Mouse (Mus musculus) bone marrow, adult 2 months (tissue): ENCODE results near the gene Tnfaip1. TPM values are rescaled to one million over a fixed set of nuclear protein-coding genes. Genes with fewer than 3 reads are reported as not detected.

ENCODE experiments used
- H3K27ac ChIP-seq: fragments of 200-500 bp; 2 replicates; pipeline ENCODE4 v1.5.1; 2012; ENCODE audit warnings: low read depth, mild to moderate bottlenecking, control low read depth, inconsistent platforms, low read length; ENCODE audit not compliant: control insufficient read depth, poor library complexity, insufficient read depth
- H3K4me1 ChIP-seq: fragments of 200-500 bp; 2 replicates; pipeline ENCODE4 v1.6.1; 2011; ENCODE audit warnings: low read length; ENCODE audit not compliant: control insufficient read depth, insufficient read depth
- H3K4me3 ChIP-seq: fragments of 200-500 bp; replicated peaks from 2 replicates; pipeline ENCODE3; 2011; ENCODE audit warnings: mild to moderate bottlenecking, low read depth, low read length, control low read depth; ENCODE audit not compliant: control insufficient read depth
- CTCF ChIP-seq: fragments of 200-500 bp; IDR thresholded peaks from 2 replicates; pipeline ENCODE4 v1.5.1; 2011; ENCODE audit warnings: low read length, control low read depth; ENCODE audit not compliant: control insufficient read depth, insufficient read depth
- POLR2A ChIP-seq: fragments of 200-500 bp; IDR thresholded peaks from 2 replicates; pipeline ENCODE4 v1.6.1; 2011; ENCODE audit warnings: low read depth, mild to moderate bottlenecking, control low read depth, low read length, borderline replicate concordance; ENCODE audit not compliant: control insufficient read depth
- WGBS: fragments of 180-500 bp; shearing (Covaris S2); methylation state at CpG from one replicate; pipeline ENCODE4 v1.1.7; 2018; 5-methylcytosine and 5-hydroxymethylcytosine counted together
- polyA plus RNA-seq: library from polyadenylated mRNA; stranded (reverse); fragments of >200 nt; gene quantifications from 2 replicates; pipeline ENCODE4 v1.2.4, GENCODE M21; 2011; ENCODE audit warnings: low replicate concordance; ENCODE audit not compliant: missing spikeins, insufficient read depth, insufficient read length

Gene Tnfaip1
- polyA plus RNA-seq, 1 experiment = 11.7 TPM

DNA sequence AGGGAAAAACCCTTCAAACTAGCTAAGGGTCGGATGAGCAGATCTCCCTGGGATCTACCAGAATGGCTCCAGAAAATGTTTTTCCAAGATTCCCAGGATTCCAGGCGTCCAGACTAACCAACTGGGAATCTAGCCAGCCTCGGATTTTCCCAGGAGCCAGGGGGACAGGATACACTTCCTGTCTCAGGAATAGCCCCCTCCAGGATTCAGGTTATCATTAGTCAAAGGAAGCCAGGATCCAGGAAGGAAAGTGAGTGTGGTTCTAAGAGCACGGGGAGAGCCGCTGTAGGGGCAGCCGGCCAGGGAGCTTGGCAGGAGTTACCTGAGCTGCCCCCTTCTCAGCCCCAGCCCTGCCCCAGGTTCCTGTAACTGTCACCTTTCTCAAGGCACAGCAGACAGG, 5.1 kb downstream of the Tnfaip1 start:
- Histone ChIP-seq H3K27ac (no peak overlapping the region), H3K4me3 (no peak overlapping the region), H3K4me1 (no peaks in the 10 kb centered on the region; the same call in 1 of the 2 replicates)
- no peak for TF ChIP-seq CTCF
- no peak for TF ChIP-seq POLR2A
- whole genome bisulfite sequencing = 78% methylated on average over 6 of the region's 6 CpGs

DNA sequence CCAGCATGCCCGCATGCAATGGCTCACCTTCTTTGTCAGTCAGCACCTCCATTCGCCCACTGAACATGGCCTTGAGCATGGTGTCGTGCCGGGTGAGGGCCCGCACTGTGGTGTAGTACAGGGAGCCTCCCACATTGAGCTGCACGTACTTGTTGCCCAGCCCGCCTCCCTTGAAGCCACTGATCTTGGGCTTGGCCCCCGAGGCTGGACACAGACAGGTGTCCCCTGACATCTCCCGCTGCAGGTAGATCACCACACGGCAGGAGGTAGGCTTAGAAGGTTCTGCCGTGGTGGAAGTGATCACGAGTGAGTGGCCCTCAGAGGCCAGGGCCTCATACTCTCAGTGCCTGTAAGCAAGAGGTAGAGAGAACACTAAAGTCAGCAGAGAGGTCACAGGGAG, 6.1 kb downstream of the Tnfaip1 start:
- WGBS = 82% methylated on average over 12 of the region's 12 CpGs
- H3K27ac ChIP-seq = no peak overlapping the region
- no peak for TF ChIP-seq POLR2A
- no peak for TF ChIP-seq CTCF

DNA sequence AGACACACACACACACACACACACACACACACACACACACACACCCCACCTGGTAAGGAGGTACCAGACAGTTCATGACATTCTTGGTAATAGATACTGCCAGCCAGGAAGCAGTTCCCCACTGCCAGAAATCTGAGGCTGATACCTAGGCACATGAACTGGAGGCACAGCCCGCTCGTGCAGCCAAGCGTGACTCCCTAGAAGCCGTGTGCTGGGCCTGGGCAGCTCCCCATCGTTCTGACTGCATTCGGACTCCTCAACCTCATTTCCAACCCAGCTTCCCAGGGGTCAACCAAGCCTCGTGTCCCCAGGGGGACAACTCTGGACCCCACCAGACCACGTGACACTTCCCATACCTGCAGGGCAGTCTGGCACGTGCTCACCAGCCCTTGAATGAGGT, 7.4 kb downstream of the Tnfaip1 start:
- WGBS = 87% methylated on average over 9 of the region's 9 CpGs

More for the DNA sequence above, 6.1 kb downstream of the Tnfaip1 start:
- no peak overlapping the region for H3K4me3 ChIP-seq
- no peaks in the 10 kb centered on the region; the same call in 1 of the 2 replicates for H3K4me1 ChIP-seq

DNA sequence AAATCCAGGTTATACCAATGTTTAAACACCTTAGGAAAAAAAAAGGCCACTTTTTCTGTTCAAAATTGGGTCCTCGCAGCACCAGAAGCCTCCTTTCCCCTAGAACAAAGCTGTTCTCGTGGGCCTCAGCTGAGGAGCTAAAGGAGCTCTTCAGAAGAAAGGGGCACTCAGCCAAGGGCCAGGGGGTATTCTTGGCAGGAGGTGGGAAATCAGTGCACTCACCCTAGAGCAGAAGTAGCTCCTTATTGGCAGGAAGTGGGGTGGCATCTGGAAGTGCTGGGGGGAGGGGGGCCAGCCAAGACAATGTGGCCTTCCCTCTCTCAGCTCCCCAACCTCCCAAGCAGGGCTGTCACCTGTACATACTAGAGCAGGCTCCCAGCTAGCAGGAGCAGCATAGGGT, 11.3 kb downstream of the Tnfaip1 start:
- H3K4me1 ChIP-seq = no peaks in the 10 kb centered on the region
- no peak overlapping the region for H3K27ac ChIP-seq
- 49% methylated on average over 2 of the region's 2 CpGs for WGBS
- H3K4me3 ChIP-seq = no peak overlapping the region
- TF ChIP-seq CTCF (no peak), POLR2A (no peak)

More for the DNA sequence above, 7.4 kb downstream of the Tnfaip1 start:
- Histone ChIP-seq H3K4me1 (no peaks in the 10 kb centered on the region), H3K4me3 (no peak overlapping the region), H3K27ac (no peak overlapping the region)
- no peak for TF ChIP-seq CTCF
- no peak for TF ChIP-seq POLR2A

DNA sequence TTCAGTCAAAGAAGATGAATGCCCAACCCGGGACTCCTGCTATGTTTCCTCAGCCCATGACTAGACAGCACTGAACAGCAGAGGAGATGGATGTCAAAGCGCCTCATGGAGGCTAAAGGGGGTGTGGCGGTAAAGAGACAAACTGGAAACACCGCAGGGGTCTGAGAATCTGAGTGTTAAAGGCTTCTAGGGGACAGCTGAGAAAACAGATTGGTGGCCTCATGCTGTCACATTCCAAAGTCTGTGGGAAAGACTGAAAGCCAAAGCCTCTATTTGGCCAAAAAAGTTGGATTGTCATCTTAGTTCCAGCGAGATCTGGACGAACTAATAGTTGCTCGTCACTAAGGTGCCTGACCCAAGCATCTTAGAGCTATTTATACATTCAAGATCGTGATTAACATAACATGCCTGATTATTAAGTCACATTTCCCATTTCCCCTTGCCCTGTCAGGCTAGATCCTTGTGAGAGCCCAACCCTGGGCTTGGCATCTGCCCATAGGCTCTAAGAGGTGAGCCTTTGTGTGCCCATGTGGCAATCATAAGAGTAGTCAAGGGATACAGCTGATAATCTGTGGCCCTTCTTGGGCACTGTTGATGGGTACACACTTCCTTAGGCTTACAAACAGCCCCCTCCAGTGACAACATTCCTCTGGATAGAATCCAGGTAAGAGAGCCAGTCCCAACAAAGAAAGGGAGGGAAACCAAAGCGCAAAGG, 12.7 kb downstream of the Tnfaip1 start:
- TF ChIP-seq POLR2A (no peak), CTCF (no peak)
- WGBS = 88% methylated on average over 9 of the region's 9 CpGs
- Histone ChIP-seq H3K4me3 (no peak overlapping the region), H3K4me1 (no peaks in the 10 kb centered on the region), H3K27ac (no peak overlapping the region)

DNA sequence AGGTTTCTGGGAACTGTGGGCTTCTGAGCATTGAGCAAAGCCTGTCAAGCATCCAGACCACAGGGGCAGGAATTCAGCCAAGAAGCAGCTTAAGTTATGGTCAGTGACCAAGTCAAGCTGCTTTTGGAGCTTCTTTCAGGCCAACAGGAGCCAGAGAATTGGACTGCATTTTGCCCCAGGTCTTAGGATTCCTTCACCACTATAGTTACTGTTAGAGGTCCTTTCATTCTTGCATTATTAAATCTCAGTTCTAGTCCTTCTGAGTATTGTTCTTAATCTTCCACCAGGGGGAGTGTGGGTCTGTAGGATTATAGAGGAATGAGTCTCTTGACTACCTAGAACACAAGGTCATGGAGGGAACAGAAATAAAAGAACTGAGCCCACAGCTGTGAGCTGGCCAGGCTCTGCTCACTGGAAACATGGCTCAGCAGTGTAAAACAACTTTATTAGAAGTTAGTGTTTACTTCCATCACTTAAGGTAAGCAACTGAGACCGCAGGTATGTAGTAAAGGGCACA, 13.6 kb downstream of the Tnfaip1 start:
- H3K4me1 ChIP-seq = no peaks in the 10 kb centered on the region
- no peak overlapping the region for H3K4me3 ChIP-seq
- no peak overlapping the region for H3K27ac ChIP-seq
- WGBS = 91% methylated on average over 1 of the region's 1 CpGs
- TF ChIP-seq POLR2A (no peak), CTCF (no peak)

DNA sequence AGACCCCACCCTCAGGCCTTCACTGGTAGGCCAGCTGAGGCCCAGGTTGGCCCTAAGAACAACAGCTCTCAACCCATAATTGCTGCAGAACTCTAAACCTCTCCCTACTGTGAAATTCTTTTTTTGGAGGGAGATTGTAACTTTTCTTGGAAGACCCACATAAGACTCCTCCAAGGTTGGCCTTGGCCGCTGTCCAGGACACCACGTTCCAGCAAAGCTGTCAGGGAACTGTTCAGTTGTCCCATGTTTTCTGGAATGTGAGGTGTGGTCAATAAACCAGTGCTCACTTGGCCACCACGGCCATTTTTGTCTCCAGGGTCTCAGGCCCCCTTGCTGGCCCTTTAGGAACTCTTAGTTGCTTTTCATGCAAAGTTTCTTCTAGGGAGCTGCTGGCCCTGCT, 14.3 kb downstream of the Tnfaip1 start:
- H3K27ac ChIP-seq = no peak overlapping the region
- no peak overlapping the region for H3K4me3 ChIP-seq
- TF ChIP-seq CTCF = no peak
- TF ChIP-seq POLR2A = no peak
- H3K4me1 ChIP-seq = no peaks in the 10 kb centered on the region
- 83% methylated on average over 3 of the region's 3 CpGs for WGBS

DNA sequence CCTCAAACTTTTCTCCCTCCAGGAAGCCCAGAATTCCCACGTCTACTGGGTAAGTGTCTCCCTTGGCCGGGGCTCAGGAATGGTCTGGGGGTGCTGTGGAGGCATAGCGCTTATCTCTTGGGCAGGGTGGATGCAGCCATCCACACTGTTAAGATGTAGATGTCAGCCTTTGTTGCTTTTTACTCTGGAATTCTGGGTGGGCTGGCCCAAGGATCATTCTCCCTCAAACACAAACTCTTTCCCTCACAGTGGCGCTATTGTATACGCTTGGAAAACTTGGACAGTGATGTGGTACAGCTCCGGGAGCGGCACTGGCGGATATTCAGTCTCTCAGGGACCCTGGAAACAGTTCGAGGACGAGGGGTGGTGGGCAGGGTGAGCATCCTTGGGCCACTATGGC, 17.2 kb downstream of the Tnfaip1 start:
- TF ChIP-seq CTCF = no peak
- TF ChIP-seq POLR2A = no peak
- no peak overlapping the region for H3K27ac ChIP-seq
- H3K4me1 ChIP-seq = no peaks in the 10 kb centered on the region
- 89% methylated on average over 10 of the region's 10 CpGs for WGBS
- H3K4me3 ChIP-seq = no peak overlapping the region
